Mouse (Mus musculus) neural tube, embryonic 15.5 days (tissue): ENCODE data around the gene Tmem269. TPM values are rescaled to one million over a fixed set of nuclear protein-coding genes. Genes with fewer than 3 reads are reported as not detected.

ENCODE experiments used
- ATAC-seq: fragments of 200-750 bp; cut with Nextera tagmentation; 2 replicates; pipeline ENCODE4 v1.8.0; 2017; ENCODE audit warnings: mild to moderate bottlenecking, moderate TSS enrichment, moderate library complexity; ENCODE audit not compliant: low FRiP score
- H3K27ac ChIP-seq: fragments of 300-500 bp; sonication (generic); replicated peaks from 2 replicates; pipeline ENCODE4 v1.5.1; 2015; ENCODE audit warnings: mild to moderate bottlenecking, inconsistent platforms
- H3K27me3 ChIP-seq: fragments of 300-500 bp; sonication (generic); replicated peaks from 2 replicates; pipeline ENCODE4 v1.6.1; 2015; ENCODE audit warnings: inconsistent platforms
- H3K36me3 ChIP-seq: fragments of 300-500 bp; sonication (generic); 2 replicates; pipeline ENCODE4 v1.6.1; 2015; ENCODE audit warnings: inconsistent platforms
- H3K4me1 ChIP-seq: fragments of 300-500 bp; sonication (generic); 2 replicates; pipeline ENCODE4 v1.6.1; 2015; ENCODE audit warnings: inconsistent platforms
- H3K4me2 ChIP-seq: fragments of 300-500 bp; sonication (generic); 2 replicates; pipeline ENCODE4 v1.6.1; 2015; ENCODE audit warnings: inconsistent platforms, mild to moderate bottlenecking, moderate library complexity
- H3K4me3 ChIP-seq: fragments of 300-500 bp; sonication (generic); replicated peaks from 2 replicates; pipeline ENCODE4 v1.5.1; 2015; ENCODE audit warnings: mild to moderate bottlenecking, inconsistent platforms
- H3K9ac ChIP-seq: fragments of 300-500 bp; sonication (generic); replicated peaks from 2 replicates; pipeline ENCODE4 v1.6.1; 2015; ENCODE audit warnings: mild to moderate bottlenecking, inconsistent platforms
- H3K9me3 ChIP-seq: fragments of 300-500 bp; sonication (generic); replicated peaks from 2 replicates; pipeline ENCODE4 v1.6.1; 2016; ENCODE audit warnings: inconsistent platforms
- WGBS: fragments of 180-500 bp; shearing (Covaris S2); methylation state at CpG from one replicate; pipeline ENCODE4 v1.1.7; 2015; ENCODE audit warnings: mixed read lengths; 5-methylcytosine and 5-hydroxymethylcytosine counted together
- polyA plus RNA-seq: library from polyadenylated mRNA; unstranded; fragments of >200 nt; fragmentation: Nextera tagmentation; extraction: Ambion mirVana; gene quantifications from 2 replicates; pipeline ENCODE4 v1.2.1, GENCODE M21; 2015

Gene Tmem269
- polyA plus RNA-seq: 0.29 and 0.54 TPM in 2 replicates

DNA sequence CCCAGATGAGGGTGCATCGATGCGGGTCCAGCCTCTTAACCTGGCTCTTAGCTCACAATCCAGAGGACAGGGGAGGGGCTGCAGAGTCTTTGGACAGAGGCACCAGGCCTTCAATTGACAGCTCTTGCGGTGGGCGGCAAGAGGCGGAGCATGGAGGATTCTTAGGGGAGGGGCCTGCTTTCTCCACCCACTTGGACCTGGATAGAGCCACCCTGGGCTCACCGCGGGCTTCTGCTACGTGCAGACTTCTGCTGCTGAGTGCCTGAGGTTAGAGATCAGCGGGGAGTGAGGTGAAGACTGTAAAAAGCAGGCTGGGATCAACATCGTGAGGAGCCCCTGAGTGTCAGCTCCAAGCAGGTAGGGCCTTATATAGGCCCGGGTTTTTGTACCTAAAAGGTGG lies at the start of gene Tmem269:
Gene Tmem269 (minus strand): TSS at position 49 of the 400 bp plus-strand sequence.
- Histone ChIP-seq H3K27me3 (0 out of 2 replicates have a peak, but pooled peaks cover 3% of the 10 kb centered on the region), H3K4me3 (no peak within 1 kb of the TSS), H3K4me1 (no peaks in the 10 kb centered on the region; the same call in 1 of the 2 replicates), H3K36me3 (no peaks in the 10 kb centered on the region), H3K4me2 (no peak within 1 kb of the TSS), H3K27ac (no peak within 1 kb of the TSS), H3K9me3 (no peaks in the 10 kb centered on the region), H3K9ac (no peak within 1 kb of the TSS)
- ATAC-seq: no peak
- 12% methylated on average over 11 of the region's 11 CpGs for WGBS

DNA sequence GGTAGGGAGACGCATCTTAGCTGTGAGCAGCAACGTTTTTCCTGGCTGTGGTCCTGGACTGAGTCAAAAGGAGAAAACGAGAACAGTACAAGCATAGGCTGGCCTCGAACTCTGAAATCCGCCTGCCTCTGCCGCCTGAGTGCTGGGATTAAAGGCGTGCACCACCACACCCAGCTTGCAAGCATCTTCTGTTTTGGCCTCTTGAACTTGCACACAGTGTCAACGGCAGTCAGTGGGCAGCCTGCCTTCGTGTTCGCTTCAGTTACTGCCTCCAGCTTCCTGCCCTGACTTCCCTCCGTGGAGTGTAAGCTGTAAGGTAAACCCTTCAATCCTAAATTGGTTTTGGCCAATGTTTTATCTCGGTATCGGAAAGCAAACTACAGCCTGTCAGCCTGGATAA lies 48.6 kb upstream of the Tmem269 start:
- Histone ChIP-seq H3K36me3 (peaks cover 19% of the 10 kb centered on the region), H3K4me2 (no peak overlapping the region), H3K27me3 (no peaks in the 10 kb centered on the region), H3K27ac (no peak overlapping the region), H3K9ac (no peak overlapping the region), H3K4me3 (no peak overlapping the region), H3K9me3 (no peaks in the 10 kb centered on the region), H3K4me1 (no peaks in the 10 kb centered on the region)
- WGBS: 82% methylated on average over 13 of the region's 13 CpGs
- ATAC-seq: no peak

- H3K4me2 ChIP-seq: no peak overlapping the region
- no peak overlapping the region for H3K9ac ChIP-seq
- WGBS: 78% methylated on average over 3 of the region's 3 CpGs
- H3K27ac ChIP-seq: no peak overlapping the region
- no peaks in the 10 kb centered on the region for H3K36me3 ChIP-seq
- no peaks in the 10 kb centered on the region for H3K4me1 ChIP-seq
- H3K27me3 ChIP-seq: no peaks in the 10 kb centered on the region
- H3K4me3 ChIP-seq: no peak overlapping the region
- no peaks in the 10 kb centered on the region for H3K9me3 ChIP-seq
- ATAC-seq: no peak
Observed at GRCm38 (mm10) chr4:119263459-119263858, 45.4 kb upstream of the Tmem269 start.

DNA sequence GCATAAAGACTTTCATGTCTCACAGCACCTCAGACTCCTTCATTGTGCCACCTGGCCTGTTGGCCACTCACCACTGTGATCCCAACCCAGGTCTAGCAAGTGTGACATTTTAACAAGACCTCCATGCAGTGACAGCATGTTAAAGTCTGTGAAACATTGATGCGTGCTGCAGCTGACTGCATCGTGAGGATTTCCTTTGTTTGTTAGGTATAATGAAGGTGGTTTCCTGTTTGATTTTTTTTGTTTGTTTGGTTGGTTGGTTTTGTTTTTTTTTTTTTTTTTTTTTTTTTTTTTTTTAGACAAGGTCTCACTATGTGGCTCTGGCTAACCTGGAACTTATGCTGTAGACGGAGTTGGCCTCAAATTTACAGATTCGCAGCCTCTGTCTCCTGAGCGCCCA lies 44.5 kb upstream of the Tmem269 start:
- Histone ChIP-seq H3K36me3 (no peaks in the 10 kb centered on the region), H3K4me1 (no peaks in the 10 kb centered on the region), H3K9me3 (no peaks in the 10 kb centered on the region), H3K4me2 (no peak overlapping the region), H3K4me3 (no peak overlapping the region), H3K27me3 (no peaks in the 10 kb centered on the region), H3K27ac (no peak overlapping the region), H3K9ac (no peak overlapping the region)
- ATAC-seq: no peak
- 89% methylated on average over 5 of the region's 5 CpGs for WGBS

DNA sequence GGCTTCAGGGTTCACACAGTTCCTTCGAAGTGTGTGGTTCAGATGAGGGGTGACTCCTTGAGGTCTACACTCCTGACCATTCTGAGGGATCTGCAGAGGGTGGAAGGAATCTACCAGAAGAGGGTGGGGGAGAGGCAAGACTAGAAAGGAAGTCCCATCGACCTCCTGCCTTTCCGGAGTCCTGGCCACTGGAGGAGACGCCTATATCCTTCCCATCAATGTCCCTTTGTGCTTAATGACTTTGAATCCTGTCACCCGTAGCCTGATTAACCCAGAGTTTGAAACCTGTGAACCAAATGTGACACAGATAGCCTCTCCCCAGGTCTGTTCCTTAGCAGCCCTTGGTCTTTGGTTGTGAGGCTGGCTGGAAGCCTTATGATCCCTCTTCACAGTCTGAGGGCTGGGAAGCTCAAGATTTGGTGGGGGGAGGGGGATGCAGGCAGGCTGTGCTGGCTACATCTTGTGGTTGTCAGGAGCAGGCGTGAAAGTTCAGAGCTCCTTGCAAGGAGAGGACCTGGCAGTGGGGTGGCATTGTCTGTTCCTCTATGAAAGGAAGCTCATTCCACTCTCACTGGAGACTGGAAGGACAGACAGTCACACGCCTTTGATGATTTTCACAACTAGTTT lies 43.2 kb upstream of the Tmem269 start:
- WGBS: 74% methylated on average over 7 of the region's 7 CpGs
- Histone ChIP-seq H3K36me3 (no peaks in the 10 kb centered on the region), H3K4me2 (no peak overlapping the region), H3K27me3 (no peaks in the 10 kb centered on the region), H3K4me3 (no peak overlapping the region), H3K4me1 (no peaks in the 10 kb centered on the region), H3K9ac (no peak overlapping the region), H3K9me3 (no peaks in the 10 kb centered on the region), H3K27ac (no peak overlapping the region)
- no peak for ATAC-seq

- Histone ChIP-seq H3K9me3 (no peaks in the 10 kb centered on the region), H3K36me3 (no peaks in the 10 kb centered on the region), H3K27ac (no peak overlapping the region), H3K4me1 (peaks cover under 1% of the 10 kb centered on the region; the same call in 1 of the 2 replicates), H3K4me3 (no peak overlapping the region), H3K4me2 (no peak overlapping the region), H3K9ac (no peak overlapping the region), H3K27me3 (no peaks in the 10 kb centered on the region)
- WGBS: 87% methylated on average over 15 of the region's 15 CpGs
- no peak for ATAC-seq
Observed at GRCm38 (mm10) chr4:119259344-119260254, 41.6 kb upstream of the Tmem269 start.

DNA sequence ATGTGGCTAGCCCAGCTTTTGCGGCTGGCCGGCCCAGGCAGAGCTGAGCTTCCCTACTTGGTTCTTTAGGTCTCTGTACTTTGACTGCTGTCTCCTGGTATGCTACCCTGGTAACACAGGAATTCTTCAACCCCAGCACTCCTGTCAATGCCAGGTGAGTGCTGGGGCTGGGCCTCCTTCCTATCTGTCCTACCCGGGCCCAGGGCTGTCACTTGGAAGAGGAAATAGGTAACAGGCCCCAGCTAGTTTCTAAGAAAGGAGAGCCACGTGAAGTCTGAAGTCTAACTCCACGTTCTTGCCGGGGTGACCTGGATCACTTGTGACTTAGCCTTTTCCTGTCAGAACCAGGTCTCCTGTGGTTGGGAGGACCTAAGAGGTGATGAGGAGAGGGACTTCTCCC lies 39.1 kb upstream of the Tmem269 start:
- Histone ChIP-seq H3K27me3 (no peaks in the 10 kb centered on the region), H3K4me3 (no peak overlapping the region), H3K4me2 (no peak overlapping the region), H3K36me3 (no peaks in the 10 kb centered on the region), H3K9me3 (no peaks in the 10 kb centered on the region), H3K9ac (no peak overlapping the region), H3K27ac (no peak overlapping the region), H3K4me1 (peaks cover 10% of the 10 kb centered on the region)
- 78% methylated on average over 6 of the region's 6 CpGs for WGBS
- no peak for ATAC-seq

GRCm38 (mm10) chr4:119255351-119255750 lies 37.3 kb upstream of the Tmem269 start, which contains the start of gene Cldn19:
TSS of gene Cldn19 (plus strand) at chr4:119255414.
- no peaks in the 10 kb centered on the region for H3K36me3 ChIP-seq
- no peak within 1 kb of the TSS for H3K9ac ChIP-seq
- no peak for ATAC-seq
- 80% methylated on average over 12 of the region's 12 CpGs for WGBS
- no peaks in the 10 kb centered on the region for H3K9me3 ChIP-seq
- H3K4me1 ChIP-seq: peaks cover 10% of the 10 kb centered on the region
- peak within 1 kb of the TSS; percentile 63 for H3K27ac ChIP-seq
- H3K4me2 ChIP-seq: no peak within 1 kb of the TSS
- no peak within 1 kb of the TSS for H3K4me3 ChIP-seq
- no peaks in the 10 kb centered on the region for H3K27me3 ChIP-seq

GRCm38 (mm10) chr4:119254012-119254618 lies 36.1 kb upstream of the Tmem269 start:
- peak; percentile 51 for ATAC-seq
- no peak overlapping the region for H3K9ac ChIP-seq
- WGBS: 34% methylated on average over 9 of the region's 9 CpGs

GRCm38 (mm10) chr4:119252025-119252808 lies 34.2 kb upstream of the Tmem269 start:
- WGBS: 65% methylated on average over 7 of the region's 7 CpGs
- no peak for ATAC-seq

More at GRCm38 (mm10) chr4:119254012-119254618, 36.1 kb upstream of the Tmem269 start:
- Histone ChIP-seq H3K36me3 (no peaks in the 10 kb centered on the region), H3K4me3 (no peak overlapping the region), H3K27me3 (no peaks in the 10 kb centered on the region), H3K4me2 (no peak overlapping the region), H3K9me3 (no peaks in the 10 kb centered on the region), H3K4me1 (peaks cover 10% of the 10 kb centered on the region), H3K27ac (peak overlapping the region; percentile 63)

GRCm38 (mm10) chr4:119248407-119248965 lies 30.5 kb upstream of the Tmem269 start:
- Histone ChIP-seq H3K9ac (no peak overlapping the region), H3K4me1 (0 out of 2 replicates have a peak, but pooled peaks cover 7% of the 10 kb centered on the region), H3K27ac (no peak overlapping the region), H3K9me3 (no peaks in the 10 kb centered on the region), H3K4me2 (no peak overlapping the region), H3K36me3 (peaks cover 47% of the 10 kb centered on the region), H3K27me3 (no peaks in the 10 kb centered on the region), H3K4me3 (no peak overlapping the region)
- WGBS: 83% methylated on average over 11 of the region's 11 CpGs
- ATAC-seq: no peak

More at GRCm38 (mm10) chr4:119252025-119252808, 34.2 kb upstream of the Tmem269 start:
- peaks cover 17% of the 10 kb centered on the region for H3K4me1 ChIP-seq
- H3K9me3 ChIP-seq: no peaks in the 10 kb centered on the region
- H3K27me3 ChIP-seq: no peaks in the 10 kb centered on the region
- H3K36me3 ChIP-seq: peaks cover 10% of the 10 kb centered on the region; the same call in 1 of the 2 replicates
- no peak overlapping the region for H3K9ac ChIP-seq
- no peak overlapping the region for H3K4me2 ChIP-seq
- no peak overlapping the region for H3K27ac ChIP-seq
- H3K4me3 ChIP-seq: no peak overlapping the region
